Mouse (Mus musculus) left cerebral cortex, adult 2 months (tissue): ENCODE measurements around the gene Lta. TPM values are rescaled to one million over a fixed set of nuclear protein-coding genes. Genes with fewer than 3 reads are reported as not detected.
"Not testable (repeated sequence)": the region's sequence is repeated elsewhere in the genome, so short reads cannot be mapped to it uniquely, and the experiment has no call there.

Experiments
- DNase-seq, 2 experiments: peaks; one replicate each; pipeline ENCODE4 v3.0.0; 2021 to 2022; ENCODE audit warnings: low spot score in 2 of 2, mixed read lengths in 1 of 2; ENCODE audit errors: extremely low spot score in 1 of 2
- H3K27ac ChIP-seq: fragments of 200-600 bp; 2 replicates; pipeline ENCODE4 v1.8.1; 2022
- H3K4me3 ChIP-seq: fragments of 200-600 bp; 2 replicates; pipeline ENCODE4 v1.8.1; 2022
- CTCF ChIP-seq: fragments of 200-600 bp; IDR thresholded peaks from 2 replicates; pipeline ENCODE4 v1.8.1; 2022; ENCODE audit warnings: antibody characterized with exemption, mild to moderate bottlenecking, moderate library complexity
- intact Hi-C: fragments of 180-260 bp; cut with DNase I; formaldehyde crosslinking; loops from one replicate; pipeline ENCODE4 v1.15.1; 2025
- total RNA-seq, 2 experiments: library from RNA; stranded (reverse); gene quantifications; 2 replicates each; pipeline ENCODE4 v1.2.3; 2021

Lta gene
- total RNA-seq, 2 experiments from 2014 or later = 0.41 to 0.65 TPM

DNA sequence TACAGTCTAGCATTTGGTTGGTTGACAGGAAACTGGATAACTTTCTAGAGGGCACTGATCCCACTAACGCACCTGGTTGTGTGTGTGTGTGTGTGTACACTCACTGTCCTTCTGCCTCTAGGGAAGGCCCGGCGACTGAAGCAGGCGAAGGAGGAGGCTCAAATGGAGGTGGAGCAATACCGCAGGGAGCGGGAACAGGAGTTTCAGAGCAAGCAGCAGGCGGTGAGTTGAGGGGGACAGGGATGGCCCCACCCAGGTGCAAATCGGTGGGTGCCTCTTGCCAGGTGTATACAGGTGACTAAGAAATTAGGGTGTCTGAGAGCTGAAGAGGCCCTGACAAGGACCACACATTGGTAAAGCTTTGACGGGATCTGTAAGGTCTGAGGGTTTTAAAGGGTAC lies 31.8 kb upstream of the Lta start:
- intact Hi-C loops = loop anchor here (1.0 to 10.0 kb wide), 4 partner anchors 71 to 385 kb away; partner anchors contain the start of genes Csnk2b, Gpank1, Nelfe and Sapcd1
- TF ChIP-seq CTCF = no peak

DNA sequence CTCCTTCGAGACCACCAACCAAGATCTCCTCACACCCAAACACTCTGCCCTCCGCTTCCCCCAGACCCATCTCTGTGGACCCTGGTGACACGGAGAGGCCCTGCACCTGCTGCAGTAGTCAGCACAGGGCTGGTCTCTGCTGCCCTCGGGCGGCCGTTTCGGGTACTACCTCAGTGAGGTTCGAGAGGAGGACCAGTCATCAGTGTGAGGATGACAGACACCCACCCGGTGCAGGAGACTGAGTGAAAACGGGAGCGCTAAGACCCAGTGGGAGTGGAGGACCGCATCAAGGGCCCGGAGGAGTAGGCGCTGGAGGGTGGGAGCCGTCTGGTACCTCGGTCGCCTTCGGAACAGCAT lies 31.2 kb upstream of the Lta start:
- Histone ChIP-seq H3K27ac (peak overlapping the region; percentile 96), H3K4me3 (peak overlapping the region; percentile 68)
- DNase-seq = peak; percentile 98 to 100
- TF ChIP-seq CTCF = no peak; the same call in none of the 2 replicates
- intact Hi-C loops = loop anchor here (1.0 to 10.0 kb wide), 4 partner anchors 70 to 384 kb away; partner anchors contain the start of genes Csnk2b, Gpank1, Nelfe and Sapcd1

More for the DNA sequence above, 31.8 kb upstream of the Lta start:
- Histone ChIP-seq H3K4me3 (peak overlapping the region; percentile 68), H3K27ac (peak overlapping the region; percentile 96)
- DNase-seq = no peak

DNA sequence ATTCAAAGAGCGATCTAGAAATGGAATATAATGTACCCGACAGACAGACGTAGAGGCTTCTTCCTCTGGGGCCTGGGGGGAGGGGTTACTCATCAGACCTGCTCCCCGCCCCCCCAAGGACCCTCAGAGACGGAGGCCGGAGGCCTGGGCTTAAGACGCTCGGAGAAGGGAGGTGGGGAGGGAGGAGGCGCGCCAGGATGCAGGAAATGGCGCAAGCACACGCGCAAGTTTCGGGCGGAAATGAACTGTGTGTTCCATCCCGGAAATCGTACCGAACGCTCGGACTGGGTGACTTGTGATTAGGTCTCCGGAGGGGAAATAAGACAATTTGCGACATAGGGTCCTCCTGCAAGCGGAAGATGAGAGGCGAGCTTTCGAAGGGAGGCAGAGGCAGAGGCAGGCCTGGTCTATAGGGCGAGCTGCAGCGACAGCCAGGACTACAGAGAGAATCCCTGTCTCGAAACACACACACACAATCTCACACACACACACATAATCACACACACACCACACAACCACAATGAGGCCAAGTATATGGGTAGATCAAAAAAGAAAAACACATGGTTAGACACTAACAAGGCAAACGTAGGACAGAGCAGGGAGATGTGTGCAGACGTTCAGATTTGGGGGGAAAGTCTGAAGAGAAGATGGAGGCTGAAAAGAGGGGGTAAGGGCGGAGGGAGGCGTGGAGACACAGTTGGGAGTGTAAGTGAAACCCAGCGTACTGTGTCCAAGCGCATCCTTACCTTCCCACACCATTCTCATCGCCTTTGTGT lies 30.7 kb upstream of the Lta start, which contains the start of gene Nfkbil1:
TSS of gene Nfkbil1 (minus strand) at position 179 of the 776 bp plus-strand sequence.
- TF ChIP-seq CTCF = no peak
- peak; percentile 86 to 88 for DNase-seq
- Histone ChIP-seq H3K27ac (peak within 1 kb of the TSS; percentile 96), H3K4me3 (peak within 1 kb of the TSS; percentile 68)
- intact Hi-C loops = loop anchor here (1.0 to 10.0 kb wide), 5 partner anchors 70 to 384 kb away; partner anchors contain the start of genes Bag6, Csnk2b, Gpank1 and Nelfe

DNA sequence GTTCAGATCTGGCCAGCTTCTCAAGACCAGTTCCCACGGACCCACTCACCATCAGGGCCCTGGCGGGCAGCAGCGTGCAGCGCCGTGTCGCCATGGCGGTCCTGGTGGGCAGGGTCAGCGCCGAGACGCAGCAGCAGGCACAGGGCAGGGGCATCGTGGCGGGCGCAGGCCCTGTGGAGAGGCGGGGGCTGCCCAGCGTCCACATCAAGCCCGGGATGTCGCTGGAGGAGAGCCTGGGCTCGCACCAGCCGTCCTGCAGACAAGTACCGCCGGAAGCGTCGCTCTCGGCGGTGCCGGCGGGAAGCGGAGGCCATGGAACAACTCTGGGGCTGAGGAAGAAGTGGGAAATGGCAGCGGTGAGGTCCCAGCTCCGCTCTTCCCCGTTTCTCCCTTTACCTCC lies 29.8 kb upstream of the Lta start:
- Histone ChIP-seq H3K4me3 (peak overlapping the region; percentile 68), H3K27ac (peak overlapping the region; percentile 96)
- DNase-seq = no peak
- intact Hi-C loops = loop anchor here (1.0 to 10.0 kb wide), 5 partner anchors 100 to 383 kb away; partner anchors contain the start of genes Bag6, Csnk2b, Gpank1 and Nelfe
- no peak; the same call in 1 of the 2 replicates for TF ChIP-seq CTCF

DNA sequence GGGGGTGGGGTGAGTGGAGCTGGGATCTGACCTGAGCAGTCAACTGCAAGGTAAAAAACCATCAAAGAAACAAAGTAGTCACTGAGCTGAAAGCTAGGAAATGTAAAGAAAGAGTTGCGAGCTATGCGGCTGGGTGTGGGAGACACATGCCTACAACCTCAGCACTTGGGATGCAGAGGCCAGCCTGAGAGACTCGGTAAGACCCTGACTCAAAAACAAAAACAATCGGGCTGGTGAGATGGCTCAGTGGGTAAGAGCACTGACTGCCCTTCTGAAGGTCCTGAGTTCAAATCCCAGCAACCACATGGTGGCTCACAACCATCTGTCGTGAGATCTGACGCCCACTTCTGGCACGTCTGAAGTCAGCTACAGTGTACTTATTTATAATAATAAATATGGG lies 28.9 kb upstream of the Lta start:
- not testable (repeated sequence) for H3K27ac ChIP-seq, DNase-seq, H3K4me3 ChIP-seq
- intact Hi-C loops = loop anchor here (5.0 to 10.0 kb wide), 2 partner anchors 209 to 342 kb away; partner anchors contain the start of gene Sapcd1

DNA sequence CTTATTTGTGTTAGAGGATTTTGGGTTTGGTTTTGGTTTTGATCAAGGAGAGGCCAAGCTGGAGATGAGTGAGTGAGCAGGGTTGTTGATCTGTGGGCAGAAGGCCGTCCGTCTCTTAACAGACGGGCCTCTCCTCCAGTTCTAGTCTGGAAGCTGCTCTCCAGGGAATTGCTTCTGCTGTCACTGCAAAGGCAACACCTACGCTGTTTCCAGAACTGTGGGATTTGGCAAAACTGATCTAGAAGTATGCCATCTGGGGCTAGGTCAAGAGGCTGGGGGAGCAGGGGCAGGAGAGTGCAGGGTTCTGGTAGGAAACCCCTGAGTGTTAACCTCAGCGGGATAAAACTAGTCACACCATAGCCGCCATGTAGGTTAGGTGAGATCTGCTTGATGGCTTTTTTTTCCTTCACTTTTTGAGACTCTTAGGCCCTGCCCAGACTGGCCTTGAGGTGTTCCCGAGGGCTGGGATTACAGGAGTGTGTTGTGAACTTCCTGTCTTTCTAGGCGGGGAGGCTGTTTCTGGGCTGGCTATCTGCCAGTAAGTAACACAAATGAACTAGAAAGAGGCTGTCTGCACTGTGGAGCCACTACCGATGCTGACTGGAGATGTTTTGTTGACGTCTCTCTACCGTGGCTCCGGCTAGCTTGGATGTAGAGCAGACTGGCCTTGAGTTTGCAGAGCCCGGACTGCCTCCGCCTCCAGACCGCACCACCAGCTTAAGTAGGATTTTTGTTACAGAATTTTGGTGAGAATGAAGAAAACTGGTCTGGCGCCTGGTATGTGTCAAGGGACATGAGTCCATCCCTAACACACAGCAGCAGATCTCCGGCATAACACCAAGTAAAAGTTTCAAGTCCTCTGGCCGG lies 28.2 kb upstream of the Lta start, which contains the start of gene Atp6v1g2:
TSS of gene Atp6v1g2 (plus strand) at position 547 of the 867 bp plus-strand sequence.
- intact Hi-C loops = loop anchor here (5.0 to 10.0 kb wide), 2 partner anchors 209 to 341 kb away; partner anchors contain the start of gene Sapcd1
- DNase-seq = no peak
- TF ChIP-seq CTCF = no peak
- Histone ChIP-seq H3K4me3 (peak within 1 kb of the TSS; percentile 68), H3K27ac (peak within 1 kb of the TSS; percentile 96)

DNA sequence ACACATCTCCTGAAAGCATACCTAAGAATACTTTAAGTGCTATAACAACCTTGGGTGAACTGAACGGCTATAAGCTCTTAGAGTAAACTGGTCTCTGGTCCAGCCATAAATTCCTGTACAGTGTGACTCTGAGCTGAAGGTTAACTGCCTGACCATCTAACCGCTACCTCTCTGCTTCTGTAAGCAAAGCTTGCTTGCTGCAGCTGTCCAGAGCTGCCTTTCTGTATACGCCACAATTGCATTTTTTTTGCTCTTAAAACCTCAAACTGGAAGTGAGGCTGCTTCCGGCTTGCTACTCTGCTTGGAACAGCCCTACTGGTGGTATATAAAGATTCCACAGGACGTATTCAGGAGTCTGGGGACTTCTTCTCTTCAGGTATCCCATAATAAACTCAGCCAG lies 27.5 kb upstream of the Lta start:
- no peak for TF ChIP-seq CTCF
- DNase-seq = no peak
- Histone ChIP-seq H3K27ac (peak overlapping the region; percentile 0; the same call in 1 of the 2 replicates), H3K4me3 (no peak overlapping the region)
- intact Hi-C loops = loop anchor here (1.0 to 10.0 kb wide), 4 partner anchors 54 to 340 kb away; partner anchors contain the start of gene Sapcd1

DNA sequence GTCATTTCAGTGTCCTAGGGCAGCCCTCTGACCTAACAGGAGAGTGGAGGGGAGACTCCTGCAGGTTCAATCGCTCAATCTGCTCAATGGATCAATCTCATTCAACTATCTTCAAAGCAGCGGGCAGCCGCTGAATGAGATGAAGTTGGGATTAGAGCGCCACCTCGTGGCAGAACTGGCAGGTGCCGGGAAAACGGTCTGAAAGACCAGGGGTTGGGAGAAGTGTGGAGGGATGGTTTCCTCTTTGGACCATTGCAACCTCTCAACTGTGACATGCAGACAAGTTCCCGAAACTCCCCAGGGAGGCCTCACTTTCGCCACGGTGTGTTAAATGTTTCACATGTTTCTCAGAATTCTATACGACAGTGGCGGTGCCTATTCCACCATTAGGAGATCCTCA lies 26.9 kb upstream of the Lta start:
- intact Hi-C loops = loop anchor here (1.0 to 10.0 kb wide), 4 partner anchors 54 to 340 kb away; partner anchors contain the start of gene Sapcd1
- peak; percentile 92 for TF ChIP-seq CTCF

DNA sequence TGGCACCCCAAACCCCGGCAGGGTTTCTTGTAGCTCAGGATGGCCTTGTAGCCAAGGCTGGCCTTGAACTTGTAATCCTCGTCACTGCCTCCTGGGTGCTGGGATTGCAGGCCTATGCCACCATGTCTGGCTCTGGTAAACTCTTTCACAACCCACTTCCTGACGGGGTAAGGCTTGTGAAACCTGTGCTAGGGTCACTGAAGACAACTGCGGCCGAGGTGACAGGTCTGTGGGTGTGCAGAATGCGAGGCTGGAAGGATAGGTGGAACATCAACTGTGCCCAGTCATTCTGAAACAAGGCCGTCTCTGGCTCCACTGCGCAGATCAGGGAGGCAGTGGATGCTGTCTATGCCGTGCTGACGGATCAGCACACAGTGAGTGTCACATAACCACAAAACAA lies 25.9 kb upstream of the Lta start:
- Histone ChIP-seq H3K4me3 (no peak overlapping the region), H3K27ac (no peak overlapping the region)
- no peak for TF ChIP-seq CTCF
- no peak for DNase-seq
- intact Hi-C loops = loop anchor here (5.0 to 10.0 kb wide), 2 partner anchors 206 to 339 kb away; partner anchors contain the start of gene Sapcd1

More for the DNA sequence above, 26.9 kb upstream of the Lta start:
- DNase-seq = peak; percentile 79 to 87
- no peak overlapping the region for H3K4me3 ChIP-seq
- peak overlapping the region; percentile 0; the same call in 1 of the 2 replicates for H3K27ac ChIP-seq

DNA sequence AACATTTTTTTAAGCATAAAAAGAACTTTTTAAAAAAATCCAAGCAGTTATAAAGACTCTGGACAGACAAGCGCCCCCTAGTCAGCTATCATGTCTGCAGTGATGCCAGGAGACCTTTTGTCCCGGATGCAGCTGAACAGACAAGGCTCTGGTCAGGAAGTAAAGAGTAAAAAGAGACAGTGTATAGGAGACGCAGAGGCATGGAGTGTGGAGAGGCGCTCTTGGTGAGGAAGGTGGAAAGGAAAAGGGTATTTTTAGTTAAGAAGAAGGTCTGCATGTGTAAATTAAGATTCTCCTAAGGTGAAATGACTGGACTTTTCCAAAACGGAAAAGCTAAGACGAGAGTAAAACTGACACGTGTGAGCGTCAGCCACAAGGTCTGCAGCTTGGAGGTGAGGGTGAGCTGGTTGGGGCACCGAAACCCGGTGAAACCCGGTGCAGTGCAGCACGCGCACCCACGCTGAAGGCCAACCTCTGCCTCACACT lies 21.5 kb upstream of the Lta start:
- Histone ChIP-seq H3K27ac (no peak overlapping the region), H3K4me3 (no peak overlapping the region)
- intact Hi-C loops = no loop called here
- DNase-seq = no peak
- TF ChIP-seq CTCF = no peak

DNA sequence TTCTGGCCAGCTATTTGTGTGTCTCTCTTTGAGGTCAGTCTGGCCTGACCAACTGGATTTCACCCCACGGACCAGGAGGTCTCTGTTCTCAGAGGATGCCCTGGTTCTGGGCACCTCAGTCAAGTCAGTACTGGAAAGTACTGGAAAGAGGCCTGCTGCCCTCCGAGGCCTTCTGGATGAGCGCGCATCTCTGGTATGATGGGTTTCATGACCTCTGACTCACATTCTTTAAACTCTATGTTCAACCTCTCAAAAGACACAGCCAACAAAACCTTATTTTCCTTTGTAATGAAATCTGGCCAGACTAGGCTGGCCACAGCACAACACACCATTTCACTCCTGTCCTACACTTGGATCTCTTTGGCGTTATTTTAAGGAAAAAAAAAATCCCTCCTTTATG lies 20.3 kb upstream of the Lta start:
- no peak for TF ChIP-seq CTCF
- intact Hi-C loops = no loop called here
- Histone ChIP-seq H3K4me3 (no peak overlapping the region), H3K27ac (no peak overlapping the region)
- DNase-seq = no peak
